Mouse (Mus musculus): ENCODE measurements around the gene Cpeb2.

The Cpeb2 gene

DNA sequence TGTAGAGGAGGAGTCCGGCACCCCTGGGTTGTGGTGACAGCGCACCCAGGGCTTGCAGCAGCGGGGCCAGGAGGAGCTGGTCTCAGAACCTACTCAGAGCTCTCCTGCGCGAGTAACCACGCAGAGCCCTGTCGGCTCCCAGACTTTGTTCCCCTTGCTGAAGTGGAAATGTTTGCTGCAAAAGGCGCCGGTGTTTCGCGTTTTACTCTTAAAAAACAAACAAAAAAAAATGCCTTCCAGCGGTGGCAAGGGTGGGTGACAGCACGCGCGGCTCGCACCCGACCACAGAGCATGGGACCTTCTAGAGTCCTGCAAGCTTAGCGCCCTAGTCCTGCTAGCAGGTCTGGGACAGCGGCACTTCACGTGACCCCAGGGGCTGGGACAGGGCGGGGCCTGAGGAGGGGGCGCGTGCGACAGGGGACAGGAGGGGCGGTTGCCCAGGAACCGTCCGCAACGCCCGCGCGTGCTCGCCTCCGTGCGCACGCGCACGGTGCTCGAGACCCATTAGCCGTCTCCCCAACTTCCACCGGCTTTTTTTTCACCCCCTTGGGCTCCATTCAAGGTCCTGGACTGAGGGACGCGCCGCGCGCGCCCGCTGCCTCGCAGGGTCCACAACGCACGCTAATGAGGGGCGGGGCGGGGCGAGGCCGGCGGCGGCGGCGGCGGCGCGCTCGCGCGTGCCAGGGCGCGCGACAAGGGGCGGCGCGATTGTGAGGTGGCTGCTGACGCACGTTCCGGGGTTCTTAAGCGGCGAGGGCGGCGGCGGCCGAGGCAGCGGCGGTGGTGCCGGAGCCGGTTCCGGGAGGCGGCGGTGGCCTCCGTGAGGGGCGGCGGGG, at the start of gene Cpeb2:
Gene Cpeb2 (plus strand): TSS at position 691 of the 836 bp plus-strand sequence.
- peak; percentile 89 to 92 for DNase-seq (ENCODE audit: low spot score in 2 of 2)

DNA sequence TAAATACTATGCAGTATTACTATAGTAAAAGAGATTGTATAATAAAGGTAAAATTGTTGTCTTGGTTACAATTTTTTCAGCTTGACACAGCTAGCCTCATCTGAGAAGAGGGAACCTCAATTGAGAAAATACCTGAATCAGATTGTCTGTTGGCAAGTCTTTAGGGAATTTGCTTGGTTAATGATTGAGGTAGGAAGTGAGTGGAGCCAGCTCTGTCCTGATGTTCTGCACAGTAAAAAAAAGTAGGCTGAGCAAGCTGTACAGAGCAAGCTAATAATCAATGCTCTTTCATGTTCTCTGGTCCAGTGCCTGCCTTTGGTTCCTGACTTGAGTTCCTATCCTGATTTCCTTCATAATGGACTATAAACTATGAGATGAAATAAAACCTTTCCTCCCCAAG, 49.4 kb upstream of the Cpeb2 start:
- no peak for DNase-seq (ENCODE audit: low spot score in 2 of 2)

DNA sequence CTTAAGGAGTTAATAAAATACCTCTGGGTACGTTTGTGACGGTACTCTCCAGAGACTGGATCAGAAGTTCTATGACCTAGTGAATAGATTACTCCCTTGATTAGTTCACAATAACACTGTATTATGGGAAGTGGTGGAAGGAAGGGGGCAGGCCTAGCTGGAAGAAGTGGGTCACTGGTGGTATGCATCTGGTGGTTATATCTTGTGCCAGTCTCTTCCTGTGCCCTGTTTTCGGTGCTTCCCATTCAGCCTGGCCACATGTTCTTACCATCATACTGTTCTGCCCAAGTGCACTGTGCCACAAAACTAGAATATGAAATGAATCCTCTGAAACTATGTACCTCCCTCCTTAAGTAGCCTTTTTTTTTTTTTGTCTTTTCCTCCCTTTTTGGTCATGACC, 48.1 kb upstream of the Cpeb2 start:
- DNase-seq (ENCODE audit: low spot score in 2 of 2), result no peak

DNA sequence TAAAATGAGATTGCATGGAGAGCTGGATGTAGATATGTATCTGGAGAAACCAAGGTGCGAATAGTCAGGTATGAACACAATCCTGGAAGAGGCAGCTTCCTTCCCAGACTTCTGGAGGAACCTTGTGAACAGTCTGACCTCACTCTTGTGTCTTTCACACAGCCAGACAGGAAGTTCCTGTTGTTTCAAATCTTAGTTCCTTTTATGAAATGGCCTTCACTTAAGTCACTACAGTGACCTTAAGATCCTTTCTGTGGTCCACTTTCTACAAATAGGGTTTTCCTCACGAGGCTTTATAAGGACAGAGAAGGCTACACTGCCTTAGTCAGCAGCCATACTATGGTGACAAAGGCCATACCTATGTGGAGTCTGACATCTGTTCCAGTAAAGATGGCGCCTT, 47.5 kb upstream of the Cpeb2 start:
- no peak for DNase-seq (ENCODE audit: low spot score in 2 of 2)

DNA sequence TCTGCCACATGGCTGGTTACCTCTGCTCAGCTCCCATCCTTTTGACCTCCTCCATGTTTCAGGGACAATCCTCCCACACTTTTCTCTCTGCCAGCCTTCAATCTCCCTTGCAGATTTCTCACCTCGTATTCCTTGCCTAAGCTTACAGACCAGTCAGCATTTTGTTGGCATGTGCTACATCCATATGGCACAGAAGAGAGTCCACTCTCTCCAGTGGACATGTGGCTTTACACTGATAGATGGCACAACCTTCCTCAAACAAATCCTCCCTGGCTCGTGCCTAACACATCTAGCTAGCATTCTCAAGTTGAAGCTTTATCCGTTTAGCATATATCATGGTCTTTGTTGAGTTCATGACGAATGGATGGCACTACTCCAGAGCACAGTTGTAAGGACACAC, 32.3 kb upstream of the Cpeb2 start:
- no peak for DNase-seq (ENCODE audit: low spot score in 2 of 2)

DNA sequence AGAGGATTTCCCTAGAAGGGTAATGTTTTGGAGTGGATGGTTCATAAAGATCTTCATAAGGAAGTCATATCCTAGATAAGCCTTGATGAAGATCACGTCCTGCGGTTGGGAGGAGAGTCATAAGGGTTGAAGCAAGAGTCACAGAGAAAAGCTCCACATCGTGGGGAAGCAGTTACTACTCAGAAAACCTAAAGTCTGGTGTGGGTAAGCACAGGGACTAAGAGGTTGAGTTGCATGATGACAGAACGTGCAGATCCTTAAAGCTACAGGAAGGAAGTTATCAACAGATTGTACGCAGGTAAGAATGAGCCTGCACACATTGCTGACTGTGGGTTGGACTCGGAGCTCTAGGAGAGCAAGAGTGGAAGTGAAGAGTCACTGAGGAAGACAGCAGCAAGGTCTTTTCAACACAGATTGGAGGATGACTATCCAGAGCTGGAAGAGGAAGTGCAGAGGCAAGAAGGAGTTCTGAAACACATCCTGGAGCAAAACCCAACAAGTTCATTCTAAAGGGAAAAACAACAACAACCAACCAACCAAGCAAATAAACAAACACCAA, 26.4 kb upstream of the Cpeb2 start:
- DNase-seq (ENCODE audit: low spot score in 2 of 2), result no peak

DNA sequence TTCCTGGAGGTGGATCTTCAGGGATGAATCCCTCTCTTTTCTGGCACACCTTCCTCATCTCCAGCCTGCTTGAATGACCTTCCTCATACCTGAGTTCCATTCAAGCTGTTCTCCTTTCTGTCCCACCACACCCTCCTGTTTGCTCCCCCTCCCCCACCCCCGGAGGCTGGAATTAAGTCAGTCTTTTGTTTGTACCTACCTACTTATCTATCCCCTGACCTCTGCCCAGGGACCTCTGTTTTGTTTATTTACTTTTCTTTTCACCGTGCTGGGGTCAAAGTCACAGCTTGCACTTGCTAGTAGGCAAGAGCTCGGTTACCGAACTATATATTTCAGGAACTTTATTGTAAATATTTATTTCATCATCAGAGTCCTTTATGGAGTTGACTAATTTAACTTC, 15.5 kb upstream of the Cpeb2 start:
- no peak for DNase-seq (ENCODE audit: low spot score in 2 of 2)

DNA sequence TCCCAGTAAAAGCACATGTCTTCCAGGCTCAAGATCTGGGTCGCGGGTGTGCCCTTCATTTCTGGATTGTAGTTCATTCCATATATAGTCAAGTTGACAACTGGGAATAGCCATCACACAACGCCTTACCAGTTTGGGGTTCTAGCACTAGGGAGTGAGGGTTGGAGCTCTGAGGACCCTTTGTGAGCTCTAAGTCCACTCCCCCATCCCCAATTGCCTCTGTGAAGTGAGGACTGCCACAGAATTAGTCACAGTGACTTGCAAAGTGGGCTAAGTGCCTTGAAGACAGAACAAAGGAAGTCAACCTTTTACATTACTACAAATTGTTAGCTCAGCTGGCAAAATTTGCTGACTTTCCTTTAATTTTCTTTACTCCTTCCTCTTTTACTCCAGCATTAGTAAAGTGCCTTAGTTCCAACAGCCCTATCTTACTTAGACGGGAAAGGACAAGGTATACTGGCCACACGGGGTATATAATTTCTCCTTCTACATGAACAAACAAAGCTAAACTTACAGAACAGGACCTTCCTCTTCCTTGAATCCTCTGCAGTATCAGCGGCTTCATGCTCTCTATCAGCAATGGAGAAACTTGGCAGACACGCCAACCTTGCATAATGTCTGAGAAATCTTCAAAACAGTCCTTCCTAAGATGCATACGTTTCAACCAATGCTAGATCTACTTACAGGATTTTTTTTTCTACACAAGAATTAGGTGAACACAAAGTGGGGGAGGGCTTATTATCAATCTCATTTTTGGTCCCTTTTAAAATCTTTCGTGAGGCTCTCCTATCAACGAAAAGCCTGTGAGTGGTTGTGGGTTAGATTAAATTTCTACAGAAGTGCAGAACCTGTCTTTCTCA, 14.8 kb upstream of the Cpeb2 start:
- no peak for DNase-seq (ENCODE audit: low spot score in 2 of 2)

DNA sequence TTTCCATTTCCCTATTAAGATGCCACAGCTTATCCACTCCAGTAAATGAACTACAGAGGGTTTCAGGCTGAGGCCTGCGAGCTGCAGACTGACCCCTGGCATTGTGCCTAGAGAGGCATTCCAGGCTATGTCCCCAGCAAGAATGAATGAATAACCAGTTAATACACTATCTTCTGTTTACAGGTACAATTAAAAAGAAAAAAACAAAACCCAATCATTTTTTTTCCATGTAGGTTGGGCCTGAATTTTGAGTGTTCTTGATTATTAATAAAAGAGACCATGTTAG, 14.2 kb upstream of the Cpeb2 start:
- no peak for DNase-seq (ENCODE audit: low spot score in 2 of 2)

DNA sequence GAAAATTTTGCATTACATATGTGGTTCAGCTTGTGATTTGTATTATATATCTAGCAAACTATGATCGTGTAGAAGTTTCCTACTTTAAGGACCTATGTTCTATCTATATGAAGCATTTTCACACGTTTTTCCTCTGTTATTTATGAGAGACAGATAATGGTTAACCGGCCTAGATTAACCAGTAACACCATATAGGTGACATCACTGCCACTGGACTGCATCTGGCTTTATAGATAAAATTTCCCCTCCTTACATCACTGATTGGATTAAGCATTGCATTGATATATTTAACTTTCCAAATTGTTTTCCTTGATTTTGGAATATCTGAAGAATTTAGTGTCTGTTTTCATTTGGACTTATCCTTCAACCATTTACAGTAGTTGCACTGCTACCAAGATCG, 9.6 kb upstream of the Cpeb2 start:
- no peak for DNase-seq (ENCODE audit: low spot score in 2 of 2)

DNA sequence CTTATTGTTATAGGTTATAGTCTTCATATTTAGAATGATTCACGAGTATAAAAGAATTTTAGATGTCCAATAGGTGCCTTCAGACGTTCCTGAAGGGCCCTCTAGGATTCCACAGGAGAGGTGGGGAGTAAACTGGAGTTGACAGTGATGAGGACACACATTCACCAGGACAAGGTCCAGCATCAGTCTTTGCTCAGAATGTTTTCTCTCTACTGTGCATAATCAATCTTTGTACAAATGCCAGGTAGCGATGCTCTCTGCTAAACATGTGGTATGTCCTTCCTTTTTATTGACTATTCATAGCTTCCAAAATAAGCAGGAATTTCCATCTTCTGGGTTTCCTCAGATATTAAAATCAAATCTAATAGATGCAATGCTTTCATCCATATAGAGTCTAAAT, 8.7 kb upstream of the Cpeb2 start:
- DNase-seq (ENCODE audit: low spot score in 2 of 2), result no peak

DNA sequence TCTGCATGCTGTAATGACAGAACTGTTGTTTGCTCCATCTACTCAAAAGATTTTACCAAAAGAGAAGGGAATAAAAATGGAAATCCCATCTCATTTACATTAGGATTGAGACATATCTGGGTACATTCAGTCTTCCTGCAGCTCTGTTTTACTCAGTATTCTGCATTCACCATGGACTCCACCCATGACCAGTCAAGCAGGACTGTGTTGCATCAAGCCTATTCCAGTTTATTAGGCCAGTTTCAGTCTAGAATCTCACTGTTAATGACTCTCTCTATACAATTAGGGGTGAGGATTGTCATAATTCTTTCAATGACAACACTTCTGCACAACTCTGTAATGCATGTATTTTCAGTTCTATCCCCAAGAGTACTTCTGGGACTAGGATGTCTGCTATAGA, 6.8 kb upstream of the Cpeb2 start:
- DNase-seq (ENCODE audit: low spot score in 2 of 2), result no peak

DNA sequence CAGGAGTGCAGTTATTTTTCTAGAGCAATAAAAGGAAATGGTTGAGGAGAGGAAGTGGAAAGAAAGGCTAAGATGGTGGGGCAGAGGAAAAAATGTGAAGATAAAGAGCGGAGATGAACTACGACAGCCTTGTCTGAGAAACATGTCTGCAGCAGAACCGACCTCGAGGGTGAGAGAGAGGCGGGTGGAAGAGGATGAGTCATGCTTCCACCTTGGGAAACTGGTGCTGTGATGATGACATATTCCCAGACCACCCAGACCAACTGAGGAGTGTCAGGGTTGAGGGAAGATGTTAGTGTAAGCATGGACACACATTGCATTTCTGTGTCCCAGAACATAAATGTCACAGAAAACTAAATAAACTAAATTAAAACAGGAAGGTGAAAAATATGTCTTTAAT, 5.4 kb upstream of the Cpeb2 start:
- no peak for DNase-seq (ENCODE audit: low spot score in 2 of 2)

DNA sequence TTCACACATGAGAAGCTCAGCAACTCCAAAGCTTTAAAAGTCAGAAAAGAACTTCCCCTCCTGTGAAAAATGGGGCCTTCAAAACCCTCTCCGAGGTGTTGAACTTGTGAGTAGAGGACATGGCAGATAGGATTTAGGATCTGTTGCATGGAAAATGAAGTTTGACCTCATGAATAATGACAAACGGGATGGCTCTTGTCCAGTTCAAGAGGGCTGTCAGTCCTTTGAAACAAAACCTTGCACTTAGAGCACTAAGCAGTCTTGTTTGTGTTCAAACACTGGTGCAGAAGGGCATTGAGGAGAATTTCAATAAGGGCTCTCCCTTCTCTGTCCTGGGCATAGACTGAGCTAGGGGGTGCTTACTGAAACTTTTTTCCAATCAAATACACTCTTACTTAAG, 1.9 kb upstream of the Cpeb2 start:
- DNase-seq (ENCODE audit: low spot score in 2 of 2), result no peak

DNA sequence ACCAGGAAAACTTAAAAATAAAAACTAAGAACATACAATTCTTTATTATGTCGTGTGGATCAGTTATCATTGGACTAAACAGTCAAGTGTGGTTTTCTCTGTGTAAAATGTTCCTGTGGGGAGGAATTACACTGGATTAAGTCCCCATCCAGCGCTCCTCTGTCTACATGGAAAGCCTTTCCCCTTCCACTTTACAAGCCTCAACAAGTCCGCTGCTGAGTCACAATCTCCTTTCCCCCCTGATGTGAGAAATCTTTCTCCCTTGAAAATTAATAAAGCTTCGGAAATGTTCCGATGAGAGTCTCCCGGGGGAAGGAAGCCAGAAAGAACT, 856 bp upstream of the Cpeb2 start:
- DNase-seq (ENCODE audit: low spot score in 2 of 2), result no peak

DNA sequence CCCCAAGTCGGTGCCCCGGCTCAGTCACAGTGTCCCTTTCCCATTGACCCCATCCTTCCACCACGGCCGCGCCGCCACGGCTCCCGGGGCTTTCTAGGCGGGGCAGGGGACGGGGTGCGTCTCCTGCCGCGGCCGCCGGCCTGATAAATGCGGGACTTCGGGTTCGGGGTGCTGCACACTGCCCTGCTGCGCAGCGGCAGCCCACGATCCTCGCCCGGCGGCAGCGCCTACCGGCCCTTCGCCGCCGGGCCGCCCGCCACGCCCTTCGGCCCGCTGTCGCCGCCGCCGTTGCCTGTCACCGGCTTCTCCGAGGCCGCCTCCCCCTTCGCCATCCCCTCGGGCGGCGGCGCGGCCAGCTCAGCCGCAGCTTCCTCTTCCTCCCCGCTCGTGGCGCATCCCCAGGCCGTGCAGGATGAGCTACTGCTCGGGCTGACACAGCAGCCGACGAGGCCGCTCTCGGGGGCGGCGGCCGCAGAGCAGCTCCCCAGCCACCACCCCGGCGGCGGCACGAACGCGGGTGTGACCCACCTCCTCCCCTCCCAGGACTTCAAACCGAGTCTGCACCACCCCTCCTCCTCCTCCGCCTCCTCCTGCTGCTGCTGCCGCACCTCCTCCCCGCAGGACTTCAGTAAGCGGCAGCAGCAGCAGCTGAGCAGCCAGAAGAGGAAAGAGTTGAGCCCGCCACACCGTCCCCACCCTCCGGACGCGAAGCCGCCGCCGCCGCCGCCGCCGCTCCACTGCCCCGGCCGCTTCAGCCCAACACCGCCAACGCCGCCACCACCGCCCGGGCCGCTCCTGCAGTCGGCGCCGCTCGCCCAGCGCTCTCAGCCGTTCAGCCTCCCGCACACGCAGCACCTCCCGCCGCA, 579 bp downstream of the Cpeb2 start:
- peak; percentile 78 to 85 for DNase-seq (ENCODE audit: low spot score in 2 of 2)

DNA sequence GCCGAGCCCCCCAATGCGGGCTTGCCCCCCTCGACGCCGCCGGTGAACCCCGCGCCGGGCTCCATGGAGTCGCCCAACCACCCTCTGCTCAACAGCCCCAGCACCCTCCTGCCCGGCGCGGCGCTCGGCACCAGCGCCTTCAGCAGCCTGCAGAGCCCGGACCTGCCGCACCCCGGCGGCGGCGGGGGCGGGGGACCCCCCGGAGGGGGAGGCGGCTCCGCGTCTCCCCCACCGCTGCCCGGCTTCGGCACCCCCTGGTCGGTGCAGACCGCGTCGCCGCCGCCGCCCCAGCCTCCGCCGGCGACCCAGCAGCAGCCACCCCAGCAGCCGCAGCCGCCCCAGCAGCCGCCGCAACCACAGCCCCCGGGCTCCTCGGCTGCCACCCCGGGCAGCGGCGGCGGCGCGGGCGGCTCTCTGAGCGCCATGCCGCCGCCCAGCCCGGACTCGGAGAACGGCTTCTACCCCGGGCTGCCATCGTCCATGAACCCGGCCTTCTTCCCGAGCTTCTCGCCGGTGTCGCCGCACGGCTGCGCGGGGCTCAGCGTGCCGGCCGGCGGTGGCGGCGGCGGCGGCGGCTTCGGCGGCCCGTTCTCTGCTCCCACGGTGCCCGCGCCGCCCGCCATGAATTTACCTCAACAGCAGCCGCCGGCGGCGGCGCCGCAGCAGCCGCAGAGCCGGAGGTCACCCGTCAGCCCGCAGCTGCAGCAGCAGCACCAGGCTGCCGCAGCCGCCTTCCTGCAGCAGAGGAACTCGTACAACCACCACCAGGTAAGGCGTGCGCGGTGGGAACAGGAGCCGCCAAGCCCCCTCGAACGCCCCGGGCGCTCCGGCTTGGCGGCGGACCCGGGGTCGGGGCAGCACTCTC, 1.6 kb downstream of the Cpeb2 start:
- DNase-seq (ENCODE audit: low spot score in 2 of 2), result peak; percentile 13 to 63

DNA sequence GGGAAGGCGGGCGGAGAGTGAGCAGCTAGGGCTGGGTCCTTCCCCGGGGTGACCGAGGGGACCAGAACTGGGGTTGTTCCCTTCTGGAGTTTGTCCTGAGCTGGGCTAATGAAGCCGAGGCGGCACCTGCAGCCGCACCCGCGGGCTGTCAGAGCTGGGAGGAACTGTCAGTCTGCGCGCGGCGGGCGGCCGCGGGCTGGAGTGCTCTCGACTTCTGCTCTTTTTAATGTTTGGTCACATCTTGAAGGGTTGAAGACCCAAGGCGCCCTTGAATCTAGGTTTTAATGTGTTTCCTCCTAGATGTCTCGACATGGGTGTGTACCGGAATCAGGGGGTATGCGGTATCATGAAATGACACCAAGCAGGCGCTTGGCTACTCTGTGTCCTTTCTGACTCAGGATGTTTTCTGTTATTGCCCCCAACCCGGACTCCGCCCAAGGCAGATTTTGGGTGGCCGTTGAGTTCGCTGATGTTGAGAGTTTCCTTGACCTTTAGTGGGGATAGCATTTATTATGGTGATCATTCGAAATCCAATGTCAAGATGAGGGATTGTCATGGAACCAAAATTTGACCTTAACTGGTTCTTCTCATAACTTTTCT, 2.3 kb downstream of the Cpeb2 start:
- DNase-seq (ENCODE audit: low spot score in 2 of 2), result peak in 1 of 2 experiments; percentile 29

DNA sequence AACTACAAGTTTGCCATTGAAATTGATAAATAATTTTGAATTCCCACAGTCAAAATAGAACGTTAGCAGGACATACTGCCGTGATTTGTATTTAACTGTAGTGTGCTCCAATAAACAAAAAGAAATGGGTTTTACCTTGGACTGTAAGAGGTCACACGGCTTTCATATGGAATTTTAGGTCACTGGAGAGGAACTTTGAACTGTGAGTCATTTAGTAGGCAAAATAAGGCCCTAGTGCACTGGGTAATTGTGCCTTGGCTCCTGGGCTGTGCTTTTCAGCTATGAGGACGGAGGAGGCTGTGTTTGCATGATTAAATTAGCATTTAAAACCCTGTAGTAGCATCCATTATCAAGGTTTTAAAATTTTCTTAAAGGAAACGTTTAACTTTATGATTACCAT, 3.0 kb downstream of the Cpeb2 start:
- DNase-seq (ENCODE audit: low spot score in 2 of 2), result no peak

DNA sequence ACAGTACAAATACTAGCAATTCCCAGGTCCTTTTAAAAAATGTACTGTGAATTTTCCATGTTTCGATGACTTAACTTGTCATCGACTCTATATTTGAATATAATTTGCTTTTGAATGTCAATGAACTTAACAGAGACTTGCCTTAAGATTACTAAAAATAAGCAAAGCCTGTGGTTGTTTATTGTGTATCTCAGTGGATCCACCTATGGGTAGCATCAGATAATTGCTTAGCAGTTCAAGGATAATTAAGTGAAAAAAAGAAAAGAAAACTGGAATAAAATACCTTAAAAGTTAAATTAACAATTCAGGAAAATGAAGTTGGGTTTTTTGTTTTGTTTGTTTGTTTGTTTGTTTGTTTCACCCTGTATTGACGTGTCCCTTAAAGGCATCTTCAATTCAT, 3.5 kb downstream of the Cpeb2 start:
- no peak for DNase-seq (ENCODE audit: low spot score in 2 of 2)

DNA sequence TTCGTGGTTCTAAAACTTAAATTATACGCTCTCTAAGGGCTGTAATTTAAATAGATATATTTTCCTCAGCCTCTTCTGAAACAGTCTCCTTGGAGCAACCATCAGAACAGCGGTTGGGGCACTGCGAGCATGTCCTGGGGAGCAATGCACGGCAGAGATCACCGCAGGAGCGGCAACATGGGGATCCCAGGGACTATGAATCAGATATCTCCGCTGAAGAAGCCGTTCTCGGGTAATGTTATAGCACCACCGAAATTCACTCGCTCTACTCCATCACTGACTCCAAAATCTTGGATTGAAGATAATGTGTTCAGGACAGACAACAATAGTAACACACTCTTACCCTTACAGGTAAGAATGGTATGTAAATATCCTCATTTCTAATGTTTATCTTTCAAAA, 4.3 kb downstream of the Cpeb2 start:
- no peak for DNase-seq (ENCODE audit: low spot score in 2 of 2)
